Mouse (Mus musculus) cortical plate, adult 2 months (tissue): ENCODE measurements at regions not wholly inside any gene's neighbourhood (a gene's known extent, or its start where the extent isn't known, plus 50 kb on each side); places are given as distances from the start of the nearest gene placed in this dataset.

Experiments used
- CTCF ChIP-seq: fragments of 200-500 bp; IDR thresholded peaks from 2 replicates; pipeline ENCODE4 v1.5.1; 2011; ENCODE audit warnings: mild to moderate bottlenecking, control low read depth, low read length; ENCODE audit not compliant: insufficient read depth; ENCODE audit errors: extremely low read depth
- POLR2A ChIP-seq: fragments of 200-500 bp; IDR thresholded peaks from 2 replicates; pipeline ENCODE4 v1.6.1; 2011; ENCODE audit warnings: mild to moderate bottlenecking, low read length, control low read depth; ENCODE audit not compliant: insufficient read depth; ENCODE audit errors: extremely low read depth

DNA sequence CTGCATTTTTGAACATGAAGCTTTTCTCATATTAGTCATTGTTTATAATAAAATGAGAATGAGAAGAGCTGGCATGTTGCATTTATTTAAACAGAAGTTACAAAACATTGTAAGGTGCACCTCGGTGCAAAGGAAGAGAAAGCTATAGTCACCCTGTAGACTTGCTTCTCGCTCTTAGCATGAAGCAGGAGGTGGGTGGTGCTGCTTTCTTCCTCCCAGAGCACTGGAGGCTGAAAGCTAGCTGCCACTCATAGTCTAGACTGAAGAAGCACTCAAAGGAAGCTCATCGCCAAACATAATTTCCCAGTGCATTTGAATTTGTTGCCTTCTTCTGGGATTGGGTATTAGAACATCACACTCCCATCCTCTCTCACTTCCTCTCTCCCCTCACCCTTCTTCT, 114.7 kb upstream of the Ndst3 start:
- TF ChIP-seq CTCF = no peak
- TF ChIP-seq POLR2A = no peak
